8 mouse cellular contexts compared by ENCODE assay signal in genomic region chr13:51101016-51101776, GRCm38 (mm10). TPM values are rescaled to one million over a fixed set of nuclear protein-coding genes. Genes with fewer than 3 reads are reported as not detected.
A peak's percentile ranks its signal among the peaks of the same experiment; 100 is the strongest.
DNase-seq lines count a peak whose midpoint lies in the region; ATAC-seq lines count a peak whose summit lies in the region.

No protein-coding gene starts in this region.

- peak overlapping the region; percentile 77 for H3K4me3 ChIP-seq in intestine, embryonic 14.5 days (ENCODE audit: low read depth, low read length)

- H3K27ac ChIP-seq in intestine, embryonic 14.5 days (ENCODE audit: low read depth), result peak overlapping the region; percentile 95

- DNase-seq in R1 (ENCODE audit: low read depth, low spot score), result peak; percentile 65
- DNase-seq in gastrocnemius, postnatal 25 days, result peak; percentile 48
- DNase-seq in intestine, embryonic 14.5 days (ENCODE audit: low spot score), result peak; percentile 87
- peak; percentile 47 to 52 for DNase-seq in left cerebral cortex, postnatal 25 days (ENCODE audit: low spot score in 2 of 2)
- peak; percentile 71 to 72 for DNase-seq in right cerebral cortex, postnatal 10 days (ENCODE audit: low spot score in 2 of 2)
- DNase-seq in urinary bladder, postnatal 36 days (ENCODE audit: low spot score in 2 of 2), result peak; percentile 42 to 53

- under 1% methylated on average over 53 of the region's 89 CpGs for WGBS in intestine, embryonic 14.5 days

- H3K27me3 ChIP-seq in intestine, embryonic 14.5 days (replicated peaks; ENCODE audit: control insufficient read depth, insufficient read depth, low read length), result no peaks in the 10 kb centered on the region

- no peaks in the 10 kb centered on the region for H3K36me3 ChIP-seq in intestine, embryonic 14.5 days (ENCODE audit: control insufficient read depth, insufficient read depth, low read length)

- H3K4me1 ChIP-seq in intestine, embryonic 14.5 days (replicated peaks; ENCODE audit: control insufficient read depth, insufficient read depth, low read length), result 0 out of 2 replicates have a peak, but pooled peaks cover 2% of the 10 kb centered on the region

- H3K4me2 ChIP-seq in intestine, embryonic 14.5 days (ENCODE audit: low read length), result peak overlapping the region; percentile 63

- peak; percentile 67 for ATAC-seq in common myeloid progenitor, adult 5-6 weeks (replicated peaks; ENCODE audit: low read depth, poor library complexity, severe bottlenecking)
- ATAC-seq in intestine, embryonic 14.5 days (replicated peaks; ENCODE audit: low FRiP score, low TSS enrichment, low read depth), result peak; percentile 44
- peak; percentile 62 for ATAC-seq in megakaryocyte progenitor cell, adult 5-6 weeks (replicated peaks; ENCODE audit: poor library complexity)

- H3K9me3 ChIP-seq in intestine, embryonic 14.5 days (ENCODE audit: control insufficient read depth, low read length), result 0 out of 2 replicates have a peak, but pooled peaks cover 4% of the 10 kb centered on the region

- H3K9ac ChIP-seq in intestine, embryonic 14.5 days (ENCODE audit: low read length), result peak overlapping the region; percentile 98

- intact Hi-C loops in left cerebral cortex, postnatal 25 days (cut with DNase I), result loop anchor here (2.0 kb wide), 2 partner anchors 148 to 316 kb away; no protein-coding TSS in a partner anchor

RNA-seq across cellular contexts. Expression of gene Spin1, which starts 0.5 kb away (rescaled TPM):
- 40.1 and 53.8 TPM in 2 replicates for total RNA-seq in common myeloid progenitor, adult 5-6 weeks (2017)
- 10 to 100 TPM; 11.3 to 13.0 TPM for total RNA-seq in gastrocnemius, postnatal 25 days (2021)
- polyA plus RNA-seq in intestine, embryonic 14.5 days (2014; fragmentation: Nextera tagmentation; extraction: Ambion mirVana), result 97.3 and 108 TPM in 2 replicates
- 100 to 1,000 TPM; 167 to 177 TPM for total RNA-seq in left cerebral cortex, postnatal 25 days (2021)
- 39.3 and 40.0 TPM in 2 replicates for total RNA-seq in megakaryocyte progenitor cell, adult 5-6 weeks (2015)
- 40.1 and 47.5 TPM in 2 replicates for total RNA-seq in megakaryocyte progenitor cell, adult 5-6 weeks (2017)

Comparison
In these comparisons a context has a peak if more than half of its experiments do, and no peak if none do; other contexts are left out.
1. Peak in every context shown above with its lines: DNase-seq, ATAC-seq, H3K4me3 ChIP-seq and H3K27ac ChIP-seq.